Mouse (Mus musculus) midbrain, embryonic 14.5 days (tissue): ENCODE results near the gene Glod5. TPM values are rescaled to one million over a fixed set of nuclear protein-coding genes. Genes with fewer than 3 reads are reported as not detected.

Experiments used
- ATAC-seq: fragments of 200-750 bp; cut with Nextera tagmentation; 2 replicates; pipeline ENCODE4 v1.8.0; 2017; ENCODE audit warnings: moderate number of reproducible peaks, moderate library complexity; ENCODE audit not compliant: low FRiP score, low TSS enrichment
- DNase-seq: peaks from one replicate; pipeline ENCODE4 v3.0.0-alpha.2; 2015
- H3K27ac ChIP-seq: fragments of 300-500 bp; sonication (generic); replicated peaks from 2 replicates; pipeline ENCODE4 v1.5.1; 2014; ENCODE audit warnings: mild to moderate bottlenecking, low read depth, low read length, moderate library complexity
- H3K27me3 ChIP-seq: fragments of 300-500 bp; sonication (generic); 2 replicates; pipeline ENCODE4 v1.6.1; 2014; ENCODE audit warnings: low read length, control low read depth, mixed read lengths; ENCODE audit not compliant: control insufficient read depth, insufficient read depth
- H3K36me3 ChIP-seq: fragments of 300-500 bp; sonication (generic); 2 replicates; pipeline ENCODE4 v1.6.1; 2014; ENCODE audit warnings: low read length, control low read depth; ENCODE audit not compliant: control insufficient read depth, insufficient read depth
- H3K4me1 ChIP-seq: fragments of 300-500 bp; sonication (generic); 2 replicates; pipeline ENCODE4 v1.6.1; 2014; ENCODE audit warnings: mild to moderate bottlenecking, antibody characterized with exemption, low read length, control low read depth; ENCODE audit not compliant: control insufficient read depth, insufficient read depth
- H3K4me2 ChIP-seq: fragments of 300-500 bp; sonication (generic); 2 replicates; pipeline ENCODE4 v1.6.1; 2014; ENCODE audit warnings: mild to moderate bottlenecking, low read length, moderate library complexity
- H3K4me3 ChIP-seq: fragments of 300-500 bp; sonication (generic); replicated peaks from 2 replicates; pipeline ENCODE4 v1.5.1; 2014; ENCODE audit warnings: low read depth, low read length
- H3K9ac ChIP-seq: fragments of 300-500 bp; sonication (generic); replicated peaks from 2 replicates; pipeline ENCODE4 v1.6.1; 2014; ENCODE audit warnings: mild to moderate bottlenecking, low read length, moderate library complexity
- H3K9me3 ChIP-seq: fragments of 300-500 bp; sonication (generic); 2 replicates; pipeline ENCODE4 v1.6.1; 2016; ENCODE audit warnings: low read length, control low read depth, mixed read lengths; ENCODE audit not compliant: control insufficient read depth
- WGBS: fragments of 180-500 bp; shearing (Covaris S2); extraction: QIAGEN DNeasy Blood & Tissue Kit; methylation state at CpG from one replicate; pipeline ENCODE4 v1.1.7; 2014; 5-methylcytosine and 5-hydroxymethylcytosine counted together
- polyA plus RNA-seq: library from polyadenylated mRNA; unstranded; fragments of >200 nt; fragmentation: Nextera tagmentation; extraction: Ambion mirVana; gene quantifications from 2 replicates; pipeline ENCODE4 v1.2.1, GENCODE M21; 2014

Gene Glod5
- polyA plus RNA-seq, 1 experiment from 2014 or later: not detected

DNA sequence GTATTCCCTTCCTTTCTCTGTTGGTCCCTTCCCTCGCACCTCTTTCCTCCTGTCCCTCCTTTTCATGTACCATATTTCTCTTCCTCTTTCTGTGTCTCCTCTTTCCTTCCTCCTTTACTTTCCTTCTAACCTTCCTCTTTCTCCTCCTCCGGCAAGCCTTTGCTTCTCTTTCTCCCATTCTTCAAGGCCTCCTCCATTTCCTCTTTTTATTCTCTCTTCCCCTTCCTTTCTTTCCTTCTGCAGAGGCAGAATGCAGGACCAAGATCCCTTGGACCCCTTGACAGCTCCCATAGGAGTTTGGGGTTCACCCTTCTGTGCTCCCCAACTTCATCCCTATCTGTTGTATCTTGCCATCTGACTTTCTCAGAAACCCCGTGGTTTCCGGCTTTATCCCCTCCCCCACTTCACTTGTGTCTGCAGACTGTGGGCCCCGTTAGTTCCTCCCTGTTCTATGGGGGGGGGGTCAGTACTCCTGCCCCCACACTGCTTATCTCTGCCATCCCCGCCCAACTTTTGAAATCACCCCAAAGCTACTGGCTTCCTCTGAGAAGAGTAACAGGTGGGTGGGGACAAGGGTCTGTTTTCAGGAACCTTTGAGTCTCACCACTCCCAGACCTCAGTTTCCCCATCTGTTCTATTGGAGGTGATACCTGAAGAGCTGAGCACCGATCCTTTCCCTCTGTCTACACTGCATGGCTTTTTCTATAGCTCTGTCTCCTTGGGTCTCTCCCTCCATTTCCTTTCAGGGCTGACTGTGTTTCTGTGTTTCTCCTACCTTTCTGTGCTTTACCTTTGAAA lies 54.3 kb downstream of the Glod5 start:
- Histone ChIP-seq H3K27me3 (no peaks in the 10 kb centered on the region), H3K27ac (no peak overlapping the region), H3K4me1 (no peaks in the 10 kb centered on the region), H3K9me3 (no peaks in the 10 kb centered on the region), H3K9ac (no peak overlapping the region), H3K36me3 (no peaks in the 10 kb centered on the region), H3K4me2 (no peak overlapping the region), H3K4me3 (no peak overlapping the region)
- DNase-seq: no peak
- no peak for ATAC-seq
- 83% methylated on average over 7 of the region's 7 CpGs for WGBS

GRCm38 (mm10) chrX:7958868-7959267 lies 59.4 kb downstream of the Glod5 start:
- H3K9ac ChIP-seq: no peak overlapping the region
- no peaks in the 10 kb centered on the region for H3K9me3 ChIP-seq
- no peaks in the 10 kb centered on the region for H3K36me3 ChIP-seq
- no peak overlapping the region for H3K4me3 ChIP-seq
- ATAC-seq: no peak
- H3K27ac ChIP-seq: no peak overlapping the region
- H3K27me3 ChIP-seq: no peaks in the 10 kb centered on the region
- no peak overlapping the region for H3K4me2 ChIP-seq
- DNase-seq: no peak
- H3K4me1 ChIP-seq: no peaks in the 10 kb centered on the region
- 94% methylated on average over 9 of the region's 9 CpGs for WGBS

Other genes starting within 250 kb of the Glod5 start
- 56.0 and 56.6 TPM in 2 replicates for gene Gripap1, start 228.7 kb downstream of the Glod5 start, polyA plus RNA-seq
- 1.7 and 2.3 TPM in 2 replicates for gene Kcnd1, start 196.2 kb downstream of the Glod5 start, polyA plus RNA-seq
- 32.3 and 38.0 TPM in 2 replicates for gene Otud5, start 177.1 kb downstream of the Glod5 start, polyA plus RNA-seq
- 13.9 and 18.8 TPM in 2 replicates for gene Pim2, start 140.2 kb downstream of the Glod5 start, polyA plus RNA-seq
- 17.4 and 24.6 TPM in 2 replicates for gene Slc35a2, start 134.5 kb downstream of the Glod5 start, polyA plus RNA-seq
- gene Pqbp1, start 119.2 kb downstream of the Glod5 start, polyA plus RNA-seq: 181 and 219 TPM in 2 replicates
- 171 and 214 TPM in 2 replicates for gene Timm17b, start 119.1 kb downstream of the Glod5 start, polyA plus RNA-seq
- gene Gm10491, start 110.7 kb downstream of the Glod5 start, polyA plus RNA-seq: not detected in 2 replicates
- not detected in 2 replicates for gene Gm10490, start 109.0 kb downstream of the Glod5 start, polyA plus RNA-seq
- gene Pcsk1n, start 98.7 kb downstream of the Glod5 start, polyA plus RNA-seq: 197 and 199 TPM in 2 replicates
- not detected in 2 replicates for gene Eras, start 89.9 kb downstream of the Glod5 start, polyA plus RNA-seq
- gene Hdac6, start 70.6 kb downstream of the Glod5 start, polyA plus RNA-seq: 59.7 and 70.2 TPM in 2 replicates
- gene Gata1, start 40.4 kb downstream of the Glod5 start, polyA plus RNA-seq: 0.11 TPM in 1 of 2 replicates, not detected in the other
- gene Suv39h1, start 56.3 kb upstream of the Glod5 start, polyA plus RNA-seq: 34.0 and 38.2 TPM in 2 replicates
- 0.16 TPM in 1 of 2 replicates, not detected in the other for gene Was, start 72.0 kb upstream of the Glod5 start, polyA plus RNA-seq
- gene Wdr13, start 114.4 kb upstream of the Glod5 start, polyA plus RNA-seq: 54.4 and 57.9 TPM in 2 replicates
- 386 and 395 TPM in 2 replicates for gene Rbm3, start 127.4 kb upstream of the Glod5 start, polyA plus RNA-seq
- 22.4 and 24.8 TPM in 2 replicates for gene Tbc1d25, start 157.7 kb upstream of the Glod5 start, polyA plus RNA-seq
- gene Ebp, start 175.0 kb upstream of the Glod5 start, polyA plus RNA-seq: 24.7 and 29.6 TPM in 2 replicates
- gene Porcn, start 188.0 kb upstream of the Glod5 start, polyA plus RNA-seq: 45.5 and 50.4 TPM in 2 replicates
- 43.7 and 55.4 TPM in 2 replicates for gene Ftsj1, start 233.9 kb upstream of the Glod5 start, polyA plus RNA-seq